Mouse (Mus musculus): ENCODE measurements around the gene Bpifa1.

- no peak for TF ChIP-seq POLR2A (IDR thresholded peaks at IDR 0.05; ENCODE audit: insufficient read depth, low read depth, low read length)
- no peak for TF ChIP-seq EP300 (IDR thresholded peaks at IDR 0.05; ENCODE audit: insufficient read depth, low read depth, low read length)
- no peak for TF ChIP-seq CTCF (IDR thresholded peaks at IDR 0.05)
Measured at GRCm38 (mm10) chr2:154117381-154117780, 25.3 kb upstream of the Bpifa1 start.

All from heart, adult 2 months (tissue).